Mouse (Mus musculus) liver, postnatal 0 days (tissue): ENCODE measurements around the gene Ddrgk1. TPM values are rescaled to one million over a fixed set of nuclear protein-coding genes. Genes with fewer than 3 reads are reported as not detected.

Experiments
- ATAC-seq: fragments of 200-750 bp; cut with Nextera tagmentation; 2 replicates; pipeline ENCODE4 v1.8.0; 2017; ENCODE audit warnings: mild to moderate bottlenecking, moderate library complexity
- DNase-seq: peaks from one replicate; pipeline ENCODE4 v3.0.0-alpha.2; 2016
- H3K27ac ChIP-seq: fragments of 300-500 bp; sonication (generic); 2 replicates; pipeline ENCODE4 v1.5.1; 2014; ENCODE audit warnings: antibody characterized with exemption, moderate library complexity, mild to moderate bottlenecking, low read depth
- H3K27me3 ChIP-seq: fragments of 300-500 bp; sonication (generic); 2 replicates; pipeline ENCODE4 v1.6.1; 2014; ENCODE audit warnings: low read length, control low read depth, mixed read lengths; ENCODE audit not compliant: insufficient read depth
- H3K36me3 ChIP-seq: fragments of 300-500 bp; sonication (generic); replicated peaks from 2 replicates; pipeline ENCODE4 v1.6.1; 2014; ENCODE audit warnings: mild to moderate bottlenecking, control low read depth, low read length, moderate library complexity, mixed read lengths; ENCODE audit not compliant: insufficient read depth
- H3K4me1 ChIP-seq: fragments of 300-500 bp; sonication (generic); 2 replicates; pipeline ENCODE4 v1.6.1; 2014; ENCODE audit warnings: antibody characterized with exemption, mild to moderate bottlenecking, control low read depth; ENCODE audit not compliant: insufficient read depth
- H3K4me2 ChIP-seq: fragments of 300-500 bp; sonication (generic); 2 replicates; pipeline ENCODE4 v1.6.1; 2014; ENCODE audit warnings: low read depth, mild to moderate bottlenecking, low read length, moderate library complexity, mixed read lengths
- H3K4me3 ChIP-seq: fragments of 300-500 bp; sonication (generic); 2 replicates; pipeline ENCODE4 v1.5.1; 2014; ENCODE audit warnings: low read depth, low read length
- H3K9ac ChIP-seq: fragments of 300-500 bp; sonication (generic); replicated peaks from 2 replicates; pipeline ENCODE4 v1.6.1; 2014; ENCODE audit warnings: mild to moderate bottlenecking, moderate library complexity
- H3K9me3 ChIP-seq: fragments of 300-500 bp; sonication (generic); 2 replicates; pipeline ENCODE4 v1.6.1; 2016; ENCODE audit warnings: mild to moderate bottlenecking, control low read depth, low read length, mixed read lengths
- CTCF ChIP-seq: sonication (generic); IDR thresholded peaks from 2 replicates; pipeline ENCODE4 v1.5.1; 2016; ENCODE audit warnings: antibody characterized with exemption, low read depth
- EP300 ChIP-seq: IDR thresholded peaks from 2 replicates; pipeline ENCODE4 v1.6.1; 2016; ENCODE audit warnings: antibody characterized with exemption, low read depth, mild to moderate bottlenecking
- WGBS: fragments of 180-500 bp; shearing (Covaris S2); extraction: QIAGEN DNeasy Blood & Tissue Kit; methylation state at CpG from one replicate; pipeline ENCODE4 v1.1.7; 2014; ENCODE audit not compliant: insufficient replicate concordance; 5-methylcytosine and 5-hydroxymethylcytosine counted together
- polyA plus RNA-seq: library from polyadenylated mRNA; unstranded; fragments of >200 nt; fragmentation: Nextera tagmentation; extraction: Ambion mirVana; gene quantifications from 2 replicates; pipeline ENCODE4 v1.2.1, GENCODE M21; 2015

Ddrgk1 gene
- polyA plus RNA-seq, 1 experiment from 2014 or later, result 71.4 TPM

GRCm38 (mm10) chr2:130697153-130697810 lies 32.8 kb upstream of the Ddrgk1 start, which contains the start of gene Slc4a11:
Gene Slc4a11 (minus strand): TSS chr2:130697519.
- WGBS, result under 1% methylated on average over 56 of the region's 65 CpGs
- H3K9ac ChIP-seq, result 0 out of 2 replicates have a peak within 1 kb of the TSS, but pooled peaks have one; percentile 16
- no peak for TF ChIP-seq EP300
- TF ChIP-seq CTCF, result no peak

GRCm38 (mm10) chr2:130696700-130697152 lies 32.3 kb upstream of the Ddrgk1 start:
- TF ChIP-seq CTCF, result no peak
- peak overlapping the region; percentile 50 for H3K4me3 ChIP-seq
- ATAC-seq (no peak), DNase-seq (peak; percentile 25)
- 2% methylated on average over 31 of the region's 31 CpGs for WGBS
- H3K27me3 ChIP-seq, result peaks cover 35% of the 10 kb centered on the region
- H3K4me2 ChIP-seq, result peak overlapping the region; percentile 94
- H3K9me3 ChIP-seq, result no peaks in the 10 kb centered on the region
- no peak overlapping the region for H3K9ac ChIP-seq
- H3K4me1 ChIP-seq, result peaks cover 8% of the 10 kb centered on the region
- no peaks in the 10 kb centered on the region for H3K36me3 ChIP-seq
- no peak overlapping the region for H3K27ac ChIP-seq

More at GRCm38 (mm10) chr2:130697153-130697810, 32.8 kb upstream of the Ddrgk1 start, which contains the start of gene Slc4a11:
- H3K4me1 ChIP-seq, result peaks cover 8% of the 10 kb centered on the region
- no peaks in the 10 kb centered on the region for H3K9me3 ChIP-seq
- DNase-seq (peak; percentile 62), ATAC-seq (peak; percentile 55)
- H3K4me3 ChIP-seq, result peak within 1 kb of the TSS; percentile 50
- H3K27ac ChIP-seq, result no peak within 1 kb of the TSS
- peak within 1 kb of the TSS; percentile 94 for H3K4me2 ChIP-seq
- no peaks in the 10 kb centered on the region for H3K36me3 ChIP-seq
- peaks cover 35% of the 10 kb centered on the region for H3K27me3 ChIP-seq

- no peaks in the 10 kb centered on the region for H3K36me3 ChIP-seq
- DNase-seq, result no peak
- H3K4me1 ChIP-seq, result peaks cover 8% of the 10 kb centered on the region
- WGBS, result 38% methylated on average over 3 of the region's 3 CpGs
- TF ChIP-seq EP300 (no peak), CTCF (no peak)
- no peaks in the 10 kb centered on the region for H3K9me3 ChIP-seq
- no peak for ATAC-seq
- peaks cover 31% of the 10 kb centered on the region for H3K27me3 ChIP-seq
- H3K27ac ChIP-seq, result no peak overlapping the region
- no peak overlapping the region for H3K4me2 ChIP-seq
- H3K9ac ChIP-seq, result no peak overlapping the region
- no peak overlapping the region for H3K4me3 ChIP-seq
These were observed 29.1 kb upstream of the Ddrgk1 start for GRCm38 (mm10) chr2:130693563-130693962.

- H3K9ac ChIP-seq, result no peak overlapping the region
- H3K27ac ChIP-seq, result no peak overlapping the region
- H3K4me2 ChIP-seq, result no peak overlapping the region
- ATAC-seq (no peak), DNase-seq (no peak)
- no peak overlapping the region for H3K4me3 ChIP-seq
- 54% methylated on average over 2 of the region's 2 CpGs for WGBS
- H3K4me1 ChIP-seq, result no peaks in the 10 kb centered on the region
- H3K36me3 ChIP-seq, result no peaks in the 10 kb centered on the region
- H3K9me3 ChIP-seq, result no peaks in the 10 kb centered on the region
- no peaks in the 10 kb centered on the region for H3K27me3 ChIP-seq
- TF ChIP-seq CTCF, result no peak
- no peak for TF ChIP-seq EP300
These were observed 24.6 kb upstream of the Ddrgk1 start for GRCm38 (mm10) chr2:130689011-130689410.

- no peak for TF ChIP-seq CTCF
- TF ChIP-seq EP300, result no peak
- no peak overlapping the region for H3K9ac ChIP-seq
- no peaks in the 10 kb centered on the region for H3K27me3 ChIP-seq
- WGBS, result 86% methylated on average over 9 of the region's 9 CpGs
- H3K4me2 ChIP-seq, result no peak overlapping the region
- H3K4me1 ChIP-seq, result no peaks in the 10 kb centered on the region
- no peaks in the 10 kb centered on the region for H3K9me3 ChIP-seq
- no peak overlapping the region for H3K4me3 ChIP-seq
- peaks cover 11% of the 10 kb centered on the region for H3K36me3 ChIP-seq
- H3K27ac ChIP-seq, result no peak overlapping the region
- no peak for ATAC-seq
- no peak for DNase-seq
These were observed 21.0 kb upstream of the Ddrgk1 start for GRCm38 (mm10) chr2:130685426-130685825.

GRCm38 (mm10) chr2:130681531-130681930 lies 17.1 kb upstream of the Ddrgk1 start:
- Histone ChIP-seq H3K4me1 (no peaks in the 10 kb centered on the region), H3K4me3 (no peak overlapping the region), H3K9ac (no peak overlapping the region), H3K4me2 (no peak overlapping the region), H3K27me3 (no peaks in the 10 kb centered on the region), H3K27ac (no peak overlapping the region), H3K9me3 (no peaks in the 10 kb centered on the region), H3K36me3 (peaks cover 45% of the 10 kb centered on the region)
- DNase-seq (no peak), ATAC-seq (no peak)
- 82% methylated on average over 3 of the region's 3 CpGs for WGBS
- no peak for TF ChIP-seq CTCF
